Mouse (Mus musculus) stomach, embryonic 16.5 days (tissue): Measurements from ENCODE around the gene Nlrp3. TPM values are rescaled to one million over a fixed set of nuclear protein-coding genes. Genes with fewer than 3 reads are reported as not detected.
A peak's percentile ranks its signal among the peaks of the same experiment; 100 is the strongest.

ENCODE experiments used
- ATAC-seq: fragments of 200-750 bp; cut with Nextera tagmentation; 2 replicates; pipeline ENCODE4 v1.8.0; 2017; ENCODE audit warnings: moderate number of reproducible peaks, moderate TSS enrichment; ENCODE audit not compliant: insufficient read depth, low FRiP score
- H3K27ac ChIP-seq: fragments of 300-500 bp; sonication (generic); 2 replicates; pipeline ENCODE4 v1.5.1; 2014; ENCODE audit warnings: low read length
- H3K27me3 ChIP-seq: fragments of 300-500 bp; sonication (generic); 2 replicates; pipeline ENCODE4 v1.6.1; 2014; ENCODE audit warnings: low read length, control low read depth, mixed read lengths; ENCODE audit not compliant: control insufficient read depth, insufficient read depth
- H3K36me3 ChIP-seq: fragments of 300-500 bp; sonication (generic); 2 replicates; pipeline ENCODE4 v1.6.1; 2014; ENCODE audit warnings: low read length; ENCODE audit not compliant: control insufficient read depth, insufficient read depth
- H3K4me1 ChIP-seq: fragments of 300-500 bp; sonication (generic); 2 replicates; pipeline ENCODE4 v1.6.1; 2014; ENCODE audit warnings: low read length, control low read depth, mixed read lengths; ENCODE audit not compliant: control insufficient read depth, insufficient read depth
- H3K4me2 ChIP-seq: fragments of 300-500 bp; sonication (generic); 2 replicates; pipeline ENCODE4 v1.6.1; 2014; ENCODE audit warnings: low read depth, low read length, mixed read lengths
- H3K4me3 ChIP-seq: fragments of 300-500 bp; sonication (generic); replicated peaks from 2 replicates; pipeline ENCODE4 v1.5.1; 2014; ENCODE audit warnings: mild to moderate bottlenecking, low read length
- H3K9ac ChIP-seq: fragments of 300-500 bp; sonication (generic); 2 replicates; pipeline ENCODE4 v1.6.1; 2014; ENCODE audit warnings: low read length
- H3K9me3 ChIP-seq: fragments of 300-500 bp; sonication (generic); replicated peaks from 2 replicates; pipeline ENCODE4 v1.6.1; 2016; ENCODE audit warnings: low read length, control low read depth; ENCODE audit not compliant: control insufficient read depth
- WGBS: fragments of 180-500 bp; shearing (Covaris S2); extraction: QIAGEN DNeasy Blood & Tissue Kit; methylation state at CpG from one replicate; pipeline ENCODE4 v1.1.7; 2014; 5-methylcytosine and 5-hydroxymethylcytosine counted together
- polyA plus RNA-seq: library from polyadenylated mRNA; unstranded; fragments of >200 nt; fragmentation: Nextera tagmentation; extraction: Ambion mirVana; gene quantifications from 2 replicates; pipeline ENCODE4 v1.2.1, GENCODE M21; 2015

Gene Nlrp3
- polyA plus RNA-seq, 1 experiment from 2014 or later, result 0.62 TPM

GRCm38 (mm10) chr11:59526472-59527080 lies 14.8 kb upstream of the Nlrp3 start, which contains the start of gene Zkscan17:
TSS of gene Zkscan17 (minus strand) at chr11:59526751.
- Histone ChIP-seq H3K4me1 (no peaks in the 10 kb centered on the region), H3K9me3 (no peaks in the 10 kb centered on the region), H3K9ac (no peak within 1 kb of the TSS), H3K27me3 (no peaks in the 10 kb centered on the region), H3K4me3 (no peak within 1 kb of the TSS), H3K36me3 (no peaks in the 10 kb centered on the region), H3K27ac (no peak within 1 kb of the TSS), H3K4me2 (no peak within 1 kb of the TSS)
- ATAC-seq, result no peak
- 49% methylated on average over 8 of the region's 8 CpGs for WGBS

- no peaks in the 10 kb centered on the region for H3K9me3 ChIP-seq
- H3K27me3 ChIP-seq, result no peaks in the 10 kb centered on the region
- whole genome bisulfite sequencing, result 68% methylated on average over 5 of the region's 5 CpGs
- H3K36me3 ChIP-seq, result no peaks in the 10 kb centered on the region
- no peaks in the 10 kb centered on the region for H3K4me1 ChIP-seq
- H3K9ac ChIP-seq, result no peak overlapping the region
- ATAC-seq, result no peak
- H3K27ac ChIP-seq, result no peak overlapping the region
- H3K4me2 ChIP-seq, result no peak overlapping the region
- H3K4me3 ChIP-seq, result no peak overlapping the region
These were observed 11.1 kb upstream of the Nlrp3 start for GRCm38 (mm10) chr11:59530221-59530620.

GRCm38 (mm10) chr11:59530870-59531535 lies 10.4 kb upstream of the Nlrp3 start:
- H3K4me3 ChIP-seq, result no peak overlapping the region
- no peak overlapping the region for H3K9ac ChIP-seq
- no peaks in the 10 kb centered on the region for H3K27me3 ChIP-seq
- no peaks in the 10 kb centered on the region for H3K9me3 ChIP-seq
- no peaks in the 10 kb centered on the region for H3K4me1 ChIP-seq
- no peak overlapping the region for H3K27ac ChIP-seq
- no peak overlapping the region for H3K4me2 ChIP-seq
- no peaks in the 10 kb centered on the region for H3K36me3 ChIP-seq
- 52% methylated on average over 6 of the region's 6 CpGs for WGBS
- ATAC-seq, result no peak

GRCm38 (mm10) chr11:59531562-59531961 lies 9.8 kb upstream of the Nlrp3 start:
- WGBS, result 63% methylated on average over 5 of the region's 5 CpGs
- H3K4me3 ChIP-seq, result no peak overlapping the region
- H3K4me1 ChIP-seq, result no peaks in the 10 kb centered on the region
- H3K36me3 ChIP-seq, result no peaks in the 10 kb centered on the region
- H3K9ac ChIP-seq, result no peak overlapping the region
- no peaks in the 10 kb centered on the region for H3K9me3 ChIP-seq
- no peak overlapping the region for H3K4me2 ChIP-seq
- H3K27me3 ChIP-seq, result no peaks in the 10 kb centered on the region
- ATAC-seq, result no peak
- no peak overlapping the region for H3K27ac ChIP-seq

DNA sequence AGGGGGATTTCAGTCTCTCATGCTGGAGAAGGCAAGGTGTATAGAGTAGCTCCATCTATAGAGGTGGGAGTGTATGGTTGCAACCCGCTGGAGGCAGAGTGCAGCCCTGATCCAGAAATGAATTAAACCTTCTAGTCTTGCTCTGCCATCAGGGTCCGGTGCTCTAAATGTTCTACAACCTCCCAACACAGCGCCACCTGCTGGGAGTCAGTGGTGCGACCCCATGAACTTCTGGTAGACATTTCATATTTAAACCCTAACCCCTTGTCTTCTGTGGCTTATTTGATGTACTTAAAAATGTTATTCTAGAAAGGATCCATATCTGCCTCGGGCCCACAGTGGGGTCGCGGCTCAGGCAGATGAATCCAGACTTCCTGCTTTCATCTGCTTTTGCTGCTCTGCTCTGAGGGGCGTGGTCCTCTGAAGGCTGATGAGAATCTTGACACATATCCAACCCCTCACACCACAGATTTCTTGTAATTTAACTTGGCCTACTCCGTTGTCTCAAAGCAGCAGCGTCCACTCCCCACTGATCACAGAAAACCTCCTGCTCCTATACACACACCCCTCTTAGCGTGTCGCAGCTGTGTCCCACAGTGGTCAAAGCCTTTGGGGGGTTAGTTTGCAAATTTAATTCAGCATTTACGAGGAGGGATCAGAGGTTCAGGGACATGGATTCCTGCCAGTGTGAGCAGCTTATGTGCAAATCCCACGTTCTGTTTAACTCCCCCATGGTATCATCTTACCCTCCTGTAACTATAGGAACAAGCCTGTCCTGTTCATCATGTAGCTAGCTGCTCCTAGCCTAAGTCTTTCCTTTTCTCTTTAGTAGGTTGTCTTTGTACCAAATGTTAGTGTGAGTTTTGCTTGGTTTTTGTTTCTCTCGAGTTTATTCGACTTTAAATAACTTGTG lies 3.9 kb upstream of the Nlrp3 start:
- Histone ChIP-seq H3K27ac (peak overlapping the region; percentile 64), H3K9me3 (no peaks in the 10 kb centered on the region), H3K9ac (no peak overlapping the region), H3K4me3 (no peak overlapping the region), H3K4me1 (peaks cover 10% of the 10 kb centered on the region), H3K36me3 (no peaks in the 10 kb centered on the region), H3K27me3 (no peaks in the 10 kb centered on the region), H3K4me2 (0 out of 2 replicates have a peak overlapping the region, but pooled peaks have one; percentile 28)
- peak; percentile 60; the same call in 1 of the 2 replicates for ATAC-seq
- WGBS, result 56% methylated on average over 16 of the region's 16 CpGs

DNA sequence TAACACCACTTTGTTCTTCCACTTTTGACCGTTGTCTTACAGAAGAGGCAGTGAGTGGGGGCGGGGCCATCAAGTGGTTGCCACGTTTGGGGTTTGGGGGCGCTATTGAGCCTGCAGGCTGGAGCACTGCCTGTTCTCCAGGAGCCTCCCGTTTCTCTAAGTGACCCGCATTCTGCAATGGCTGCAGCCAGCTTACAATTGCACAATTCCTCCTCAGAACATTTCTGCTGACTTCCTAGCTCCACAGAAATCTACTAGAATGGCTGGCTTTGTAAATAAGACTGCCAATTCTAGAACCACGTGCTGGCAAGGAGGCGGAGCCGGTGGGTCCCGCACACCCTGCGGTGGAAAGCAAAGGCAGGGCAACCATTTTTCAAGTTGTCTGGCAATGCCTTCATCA lies 3.0 kb upstream of the Nlrp3 start:
- Histone ChIP-seq H3K9ac (no peak overlapping the region), H3K4me2 (peak overlapping the region; percentile 28; the same call in 1 of the 2 replicates), H3K9me3 (no peaks in the 10 kb centered on the region), H3K27me3 (no peaks in the 10 kb centered on the region), H3K36me3 (no peaks in the 10 kb centered on the region), H3K4me1 (peaks cover 10% of the 10 kb centered on the region), H3K4me3 (no peak overlapping the region), H3K27ac (peak overlapping the region; percentile 64)
- no peak for ATAC-seq
- WGBS, result 24% methylated on average over 11 of the region's 11 CpGs

- Histone ChIP-seq H3K27me3 (no peaks in the 10 kb centered on the region), H3K4me2 (no peak overlapping the region), H3K9me3 (no peaks in the 10 kb centered on the region), H3K9ac (no peak overlapping the region), H3K36me3 (no peaks in the 10 kb centered on the region), H3K4me1 (peaks cover 10% of the 10 kb centered on the region), H3K27ac (no peak overlapping the region), H3K4me3 (no peak overlapping the region)
- ATAC-seq, result no peak
- WGBS, result 63% methylated on average over 3 of the region's 3 CpGs
These were observed 1.2 kb upstream of the Nlrp3 start for GRCm38 (mm10) chr11:59540123-59540522.

DNA sequence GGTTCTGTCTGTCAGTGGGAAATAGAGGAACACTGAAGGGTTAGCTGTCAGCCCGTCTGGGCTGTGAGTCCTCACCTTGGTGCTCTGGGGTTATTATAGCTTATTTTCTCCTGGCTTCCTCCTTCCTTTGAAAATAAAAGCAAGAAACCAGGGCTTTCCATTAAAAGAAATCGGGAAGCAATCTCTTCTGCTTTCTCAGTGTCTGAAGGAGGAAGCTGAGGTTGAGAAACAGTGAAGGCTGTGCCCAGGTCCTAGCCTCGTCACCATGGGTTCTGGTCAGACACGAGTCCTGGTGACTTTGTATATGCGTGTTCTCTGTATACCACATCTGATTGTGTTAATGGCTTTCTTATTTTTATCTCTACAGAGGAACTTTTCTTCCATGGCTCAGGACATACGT lies 1.1 kb downstream of the Nlrp3 start:
- Histone ChIP-seq H3K4me3 (no peak overlapping the region), H3K9me3 (no peaks in the 10 kb centered on the region), H3K27me3 (no peaks in the 10 kb centered on the region), H3K4me2 (no peak overlapping the region), H3K9ac (no peak overlapping the region), H3K4me1 (peaks cover 10% of the 10 kb centered on the region), H3K27ac (no peak overlapping the region), H3K36me3 (no peaks in the 10 kb centered on the region)
- no peak for ATAC-seq
- 66% methylated on average over 6 of the region's 6 CpGs for WGBS

GRCm38 (mm10) chr11:59543376-59543775 lies 2.0 kb downstream of the Nlrp3 start:
- H3K36me3 ChIP-seq, result no peaks in the 10 kb centered on the region
- H3K9ac ChIP-seq, result no peak overlapping the region
- peaks cover 2% of the 10 kb centered on the region for H3K4me1 ChIP-seq
- no peaks in the 10 kb centered on the region for H3K9me3 ChIP-seq
- no peak overlapping the region for H3K4me2 ChIP-seq
- H3K27ac ChIP-seq, result no peak overlapping the region
- no peak overlapping the region for H3K4me3 ChIP-seq
- ATAC-seq, result no peak
- no peaks in the 10 kb centered on the region for H3K27me3 ChIP-seq
- WGBS, result 72% methylated on average over 3 of the region's 3 CpGs
